Mouse (Mus musculus) ovary, postnatal 36 days (tissue): ENCODE measurements around the gene Srgn.
A peak's percentile ranks its signal among the peaks of the same experiment; 100 is the strongest.

Source experiments
- DNase-seq: peaks from one replicate; pipeline ENCODE4 v3.0.0; 2022; ENCODE audit warnings: low spot score, mixed read lengths

Srgn gene

GRCm38 (mm10) chr10:62527351-62527750 lies at the start of gene Srgn:
TSS of gene Srgn (minus strand) at chr10:62527451.
- no peak for DNase-seq

GRCm38 (mm10) chr10:62575001-62575400 lies 47.8 kb upstream of the Srgn start:
- DNase-seq = no peak

GRCm38 (mm10) chr10:62570126-62570871 lies 43.0 kb upstream of the Srgn start:
- DNase-seq = no peak

- no peak for DNase-seq
Observed at GRCm38 (mm10) chr10:62568861-62569260, 41.6 kb upstream of the Srgn start.

GRCm38 (mm10) chr10:62557736-62558135 lies 30.5 kb upstream of the Srgn start:
- no peak for DNase-seq

- DNase-seq = no peak
Observed at GRCm38 (mm10) chr10:62556558-62556901, 29.3 kb upstream of the Srgn start.

GRCm38 (mm10) chr10:62555705-62556557 lies 28.7 kb upstream of the Srgn start:
- DNase-seq = no peak

GRCm38 (mm10) chr10:62553611-62554091 lies 26.4 kb upstream of the Srgn start:
- DNase-seq = no peak

GRCm38 (mm10) chr10:62550787-62551300 lies 23.6 kb upstream of the Srgn start:
- no peak for DNase-seq

- peak; percentile 62 for DNase-seq
Observed at GRCm38 (mm10) chr10:62549523-62550166, 22.4 kb upstream of the Srgn start.

GRCm38 (mm10) chr10:62546441-62546840 lies 19.2 kb upstream of the Srgn start:
- no peak for DNase-seq

- DNase-seq = no peak
Observed at GRCm38 (mm10) chr10:62545759-62546158, 18.5 kb upstream of the Srgn start.

- no peak for DNase-seq
Observed at GRCm38 (mm10) chr10:62544316-62544715, 17.1 kb upstream of the Srgn start.

- no peak for DNase-seq
Observed at GRCm38 (mm10) chr10:62543399-62543808, 16.2 kb upstream of the Srgn start.

- DNase-seq = no peak
Observed at GRCm38 (mm10) chr10:62542928-62543327, 15.7 kb upstream of the Srgn start.

GRCm38 (mm10) chr10:62542507-62542906 lies 15.3 kb upstream of the Srgn start:
- DNase-seq = no peak

GRCm38 (mm10) chr10:62541499-62541898 lies 14.2 kb upstream of the Srgn start:
- DNase-seq = no peak

GRCm38 (mm10) chr10:62540800-62541199 lies 13.5 kb upstream of the Srgn start:
- DNase-seq = no peak

- no peak for DNase-seq
Observed at GRCm38 (mm10) chr10:62534509-62534908, 7.3 kb upstream of the Srgn start.

GRCm38 (mm10) chr10:62532832-62533231 lies 5.6 kb upstream of the Srgn start:
- DNase-seq = peak; percentile 46

- peak; percentile 20 for DNase-seq
Observed at GRCm38 (mm10) chr10:62530183-62530582, 2.9 kb upstream of the Srgn start.

GRCm38 (mm10) chr10:62522346-62522950 lies 4.8 kb downstream of the Srgn start:
- DNase-seq = no peak
